Mouse (Mus musculus) small intestine, adult 2 months (tissue): ENCODE measurements around the gene Nprl2.

Experiments used
- CTCF ChIP-seq: fragments of 200-500 bp; IDR thresholded peaks from 2 replicates; pipeline ENCODE4 v1.5.1; 2012; ENCODE audit warnings: low read depth, mild to moderate bottlenecking, control low read depth, inconsistent platforms, low read length, moderate library complexity, mixed read lengths; ENCODE audit not compliant: insufficient replicate concordance, insufficient read length; ENCODE audit errors: extremely low read depth
- POLR2A ChIP-seq: fragments of 200-500 bp; IDR thresholded peaks from 2 replicates; pipeline ENCODE4 v1.6.1; 2012; ENCODE audit warnings: low read depth, mild to moderate bottlenecking, control low read depth, inconsistent platforms, low read length, moderate library complexity

GRCm38 (mm10) chr9:107580501-107581317, 38.7 kb downstream of the Nprl2 start, which contains the start of gene Hyal3:
- TF ChIP-seq CTCF (no peak), POLR2A (peak; percentile 93; the same call in 1 of the 2 replicates)
